Mouse (Mus musculus): Measurements from ENCODE around the gene 1600012H06Rik. TPM values are rescaled to one million over a fixed set of nuclear protein-coding genes. Genes with fewer than 3 reads are reported as not detected.
"Not testable (repeated sequence)": the region's sequence is repeated elsewhere in the genome, so short reads cannot be mapped to it uniquely, and the experiment has no call there.

1600012H06Rik gene
- polyA plus RNA-seq, 1 experiment from 2014 or later = 37.2 TPM

DNA sequence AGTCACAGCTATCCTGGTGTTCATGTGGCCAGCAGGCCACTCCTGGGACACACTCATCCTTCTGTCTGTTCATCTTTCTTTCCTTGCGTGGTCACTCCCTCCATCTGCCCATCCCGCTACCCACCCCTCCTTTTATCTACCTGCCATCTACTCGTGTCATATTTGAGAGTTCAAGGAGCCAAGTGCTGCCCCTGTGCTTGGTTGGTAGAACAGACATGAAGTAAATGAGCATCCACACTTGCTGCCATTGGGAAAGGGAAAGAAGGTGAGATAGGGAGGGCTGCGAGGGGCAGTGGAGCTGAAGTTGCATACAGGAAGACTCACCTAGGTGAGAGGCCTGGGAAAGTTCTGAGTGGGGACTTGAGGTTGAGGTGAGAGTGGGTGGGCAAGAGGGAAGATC, 28.6 kb upstream of the 1600012H06Rik start:
- 87% methylated on average over 4 of the region's 4 CpGs for WGBS
- ATAC-seq (ENCODE audit: low FRiP score, low read depth) = no peak
- Histone ChIP-seq H3K4me1 (no peaks in the 10 kb centered on the region), H3K27me3 (replicated peaks) (no peaks in the 10 kb centered on the region), H3K4me2 (replicated peaks) (no peak overlapping the region), H3K9ac (no peak overlapping the region), H3K4me3 (no peak overlapping the region), H3K36me3 (no peaks in the 10 kb centered on the region), H3K9me3 (no peaks in the 10 kb centered on the region), H3K27ac (no peak overlapping the region)

DNA sequence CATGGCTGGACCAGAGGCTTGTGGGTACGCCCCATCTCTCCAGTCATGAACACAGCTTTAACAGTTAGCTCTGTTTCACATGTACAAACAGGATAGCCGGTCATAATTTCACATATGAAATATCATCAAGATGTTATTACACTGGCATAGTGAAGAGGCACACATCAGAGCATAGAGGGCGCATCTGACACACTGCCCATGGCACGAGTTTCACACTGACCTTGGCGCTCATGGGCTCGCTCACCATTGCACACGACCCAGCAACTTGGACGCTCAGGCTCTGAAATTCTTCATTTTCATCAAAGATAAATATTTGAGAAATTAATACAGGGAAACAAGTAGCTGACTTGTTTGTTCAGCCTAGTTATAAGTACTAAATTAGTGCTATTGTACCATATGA, 25.1 kb upstream of the 1600012H06Rik start:
- H3K4me1 ChIP-seq = no peaks in the 10 kb centered on the region
- H3K36me3 ChIP-seq = no peaks in the 10 kb centered on the region
- H3K4me3 ChIP-seq = no peak overlapping the region
- H3K27ac ChIP-seq = no peak overlapping the region
- H3K4me2 ChIP-seq (replicated peaks) = no peak overlapping the region
- no peaks in the 10 kb centered on the region for H3K9me3 ChIP-seq
- ATAC-seq (ENCODE audit: low FRiP score, low read depth) = no peak
- WGBS = 92% methylated on average over 8 of the region's 8 CpGs
- H3K27me3 ChIP-seq (replicated peaks) = no peaks in the 10 kb centered on the region
- no peak overlapping the region for H3K9ac ChIP-seq

DNA sequence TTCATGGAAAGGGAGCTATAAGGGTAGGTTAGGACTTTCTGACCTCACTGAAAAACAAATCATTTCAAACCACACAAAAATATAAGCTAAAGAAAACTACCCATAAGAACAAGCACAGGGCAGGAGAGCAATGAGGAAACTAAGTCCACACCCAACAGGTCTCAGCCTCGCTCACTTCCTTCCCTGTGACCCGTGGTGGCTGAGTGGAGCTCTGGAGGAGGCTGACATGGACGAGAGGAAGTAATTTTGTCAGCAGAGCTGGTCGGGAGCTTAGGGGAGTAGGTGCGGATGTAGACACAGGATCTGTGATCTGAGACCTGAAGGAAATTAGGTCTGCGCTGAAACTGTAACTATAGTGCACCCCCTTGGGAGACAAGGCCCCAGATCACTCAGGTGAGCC, 21.4 kb upstream of the 1600012H06Rik start:
- Histone ChIP-seq H3K4me2 (replicated peaks) (no peak overlapping the region), H3K27me3 (replicated peaks) (no peaks in the 10 kb centered on the region), H3K9me3 (no peaks in the 10 kb centered on the region), H3K4me1 (no peaks in the 10 kb centered on the region), H3K4me3 (no peak overlapping the region), H3K36me3 (no peaks in the 10 kb centered on the region), H3K9ac (no peak overlapping the region), H3K27ac (no peak overlapping the region)
- no peak for ATAC-seq (ENCODE audit: low FRiP score, low read depth)
- WGBS = 67% methylated on average over 6 of the region's 6 CpGs

DNA sequence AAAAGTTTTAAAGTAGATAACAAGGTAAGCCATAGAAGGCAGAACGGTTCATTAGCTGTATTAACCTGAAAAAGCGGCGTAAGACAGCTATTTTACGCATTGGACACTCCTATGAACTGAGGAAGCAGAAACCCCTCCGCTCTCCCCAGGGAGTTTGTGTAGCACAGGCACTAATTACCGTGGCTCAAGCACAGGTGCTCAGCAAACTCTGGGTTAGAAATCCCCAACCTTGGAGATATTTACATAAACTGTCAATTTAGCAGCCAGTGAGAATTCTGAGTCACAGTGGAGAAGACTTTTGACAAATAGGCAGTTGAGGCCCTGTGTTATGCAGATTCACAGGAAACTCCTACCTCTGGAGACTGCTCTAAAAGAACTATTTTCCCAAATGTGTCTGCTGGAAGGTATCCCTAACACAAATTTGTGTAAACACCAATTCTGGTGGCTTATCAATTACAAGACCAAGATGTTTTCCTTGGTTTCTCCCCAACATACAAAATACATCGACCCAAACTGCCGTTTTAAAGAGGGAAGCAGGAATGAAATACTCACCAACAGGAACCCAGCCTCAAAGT, 15.3 kb upstream of the 1600012H06Rik start:
- Histone ChIP-seq H3K27ac (no peak overlapping the region), H3K9ac (no peak overlapping the region), H3K4me3 (no peak overlapping the region), H3K4me1 (no peaks in the 10 kb centered on the region), H3K4me2 (replicated peaks) (no peak overlapping the region), H3K9me3 (no peaks in the 10 kb centered on the region), H3K36me3 (no peaks in the 10 kb centered on the region), H3K27me3 (replicated peaks) (no peaks in the 10 kb centered on the region; the same call in 1 of the 2 replicates)
- ATAC-seq (ENCODE audit: low FRiP score, low read depth) = no peak
- WGBS = 83% methylated on average over 8 of the region's 8 CpGs

DNA sequence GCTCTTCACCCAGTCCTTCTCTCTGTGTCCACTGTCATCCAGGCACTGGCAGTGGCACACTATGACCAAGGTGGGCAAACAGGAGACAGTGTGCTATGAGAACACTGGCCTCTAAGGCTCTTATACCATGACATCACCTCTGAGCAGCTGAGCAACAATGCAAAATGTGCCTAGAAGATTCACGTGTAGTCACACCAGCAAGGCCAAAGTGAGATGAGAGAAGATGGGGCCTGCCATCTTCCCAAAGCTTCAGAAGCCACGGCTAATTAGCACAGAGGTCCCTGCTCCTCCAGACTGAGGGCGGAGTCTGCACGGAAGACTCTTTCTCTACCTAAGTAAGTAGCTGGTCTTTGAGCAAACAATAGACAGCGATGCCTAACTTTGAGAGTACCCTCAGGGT, 14.4 kb upstream of the 1600012H06Rik start:
- no peaks in the 10 kb centered on the region for H3K36me3 ChIP-seq
- H3K4me1 ChIP-seq = no peaks in the 10 kb centered on the region
- no peak overlapping the region for H3K9ac ChIP-seq
- no peaks in the 10 kb centered on the region for H3K9me3 ChIP-seq
- no peak overlapping the region for H3K4me2 ChIP-seq (replicated peaks)
- no peak overlapping the region for H3K27ac ChIP-seq
- WGBS = 80% methylated on average over 5 of the region's 5 CpGs
- ATAC-seq (ENCODE audit: low FRiP score, low read depth) = no peak
- no peak overlapping the region for H3K4me3 ChIP-seq
- H3K27me3 ChIP-seq (replicated peaks) = no peaks in the 10 kb centered on the region; the same call in 1 of the 2 replicates

DNA sequence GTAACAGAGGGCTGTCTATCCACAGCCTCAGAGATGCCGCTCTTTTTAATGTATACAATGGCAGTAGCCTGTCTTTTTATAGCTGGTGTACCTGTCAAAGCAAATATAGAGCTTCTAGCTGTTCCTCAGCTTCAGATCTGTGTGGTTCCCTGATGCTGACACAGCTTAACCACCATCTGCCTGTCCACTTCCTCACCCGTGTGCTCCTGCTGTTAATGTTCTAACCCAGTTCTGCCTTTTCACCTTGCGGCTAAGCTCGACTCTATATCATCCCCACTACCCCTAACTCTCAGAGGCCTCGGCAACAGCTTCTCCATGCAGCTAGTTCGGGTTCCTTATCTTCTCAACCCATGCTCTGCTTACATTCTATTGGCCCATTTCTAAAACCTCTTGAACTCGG, 12.3 kb upstream of the 1600012H06Rik start:
- Histone ChIP-seq H3K9ac (no peak overlapping the region), H3K4me3 (no peak overlapping the region), H3K36me3 (no peaks in the 10 kb centered on the region), H3K4me1 (no peaks in the 10 kb centered on the region), H3K9me3 (no peaks in the 10 kb centered on the region), H3K4me2 (replicated peaks) (no peak overlapping the region), H3K27ac (no peak overlapping the region), H3K27me3 (replicated peaks) (no peaks in the 10 kb centered on the region; the same call in 1 of the 2 replicates)
- no peak for ATAC-seq (ENCODE audit: low FRiP score, low read depth)
- 88% methylated on average over 7 of the region's 7 CpGs for WGBS

DNA sequence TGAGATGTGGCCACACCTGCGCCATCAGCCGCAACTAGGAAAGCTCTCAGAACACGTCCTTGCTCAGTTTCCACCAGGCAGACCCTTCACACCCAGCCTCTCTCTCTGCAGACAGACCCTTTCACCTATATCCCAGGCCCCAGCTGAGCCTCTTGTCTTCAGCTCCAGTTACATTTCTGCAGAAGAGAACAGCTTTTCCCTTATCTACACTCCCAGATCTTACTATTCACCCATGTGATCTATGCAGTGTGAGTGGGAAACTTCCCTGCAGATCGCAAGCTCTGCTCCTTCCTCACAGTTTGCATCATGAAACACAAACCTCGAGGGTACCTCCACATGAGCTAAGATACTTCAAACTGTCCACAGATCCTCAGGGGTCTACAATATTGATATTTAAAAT, 11.5 kb upstream of the 1600012H06Rik start:
- no peak for ATAC-seq (ENCODE audit: low FRiP score, low read depth)
- H3K9me3 ChIP-seq = no peaks in the 10 kb centered on the region
- H3K4me2 ChIP-seq (replicated peaks) = no peak overlapping the region
- no peaks in the 10 kb centered on the region for H3K4me1 ChIP-seq
- no peaks in the 10 kb centered on the region; the same call in 1 of the 2 replicates for H3K27me3 ChIP-seq (replicated peaks)
- no peak overlapping the region for H3K4me3 ChIP-seq
- H3K36me3 ChIP-seq = no peaks in the 10 kb centered on the region
- no peak overlapping the region for H3K27ac ChIP-seq
- WGBS = 89% methylated on average over 5 of the region's 5 CpGs
- no peak overlapping the region for H3K9ac ChIP-seq

DNA sequence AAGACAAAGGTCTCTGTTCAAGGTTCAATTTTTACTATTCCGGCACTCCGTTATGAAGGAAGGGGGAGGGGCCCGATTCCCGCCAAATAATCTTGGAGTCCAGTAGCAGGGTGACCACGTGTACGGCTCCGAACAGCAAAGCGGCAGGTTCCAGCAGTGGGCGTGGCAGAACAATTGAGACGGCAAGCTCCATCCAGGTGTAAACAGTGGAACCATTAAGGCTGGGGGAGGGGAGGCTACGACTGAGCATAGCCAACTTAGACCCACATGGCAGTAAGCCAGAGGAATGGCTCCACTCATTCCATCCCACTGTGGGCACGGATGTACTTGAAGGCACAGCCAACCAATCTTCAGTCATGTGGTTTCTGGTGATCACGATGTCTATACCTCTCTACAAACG, 7.7 kb upstream of the 1600012H06Rik start:
- WGBS = 86% methylated on average over 14 of the region's 14 CpGs
- not testable (repeated sequence) for H3K9ac ChIP-seq; H3K9me3 ChIP-seq; H3K36me3 ChIP-seq; H3K4me2 ChIP-seq (replicated peaks); H3K4me3 ChIP-seq; H3K27ac ChIP-seq; H3K27me3 ChIP-seq (replicated peaks); ATAC-seq (ENCODE audit: low FRiP score, low read depth); H3K4me1 ChIP-seq

DNA sequence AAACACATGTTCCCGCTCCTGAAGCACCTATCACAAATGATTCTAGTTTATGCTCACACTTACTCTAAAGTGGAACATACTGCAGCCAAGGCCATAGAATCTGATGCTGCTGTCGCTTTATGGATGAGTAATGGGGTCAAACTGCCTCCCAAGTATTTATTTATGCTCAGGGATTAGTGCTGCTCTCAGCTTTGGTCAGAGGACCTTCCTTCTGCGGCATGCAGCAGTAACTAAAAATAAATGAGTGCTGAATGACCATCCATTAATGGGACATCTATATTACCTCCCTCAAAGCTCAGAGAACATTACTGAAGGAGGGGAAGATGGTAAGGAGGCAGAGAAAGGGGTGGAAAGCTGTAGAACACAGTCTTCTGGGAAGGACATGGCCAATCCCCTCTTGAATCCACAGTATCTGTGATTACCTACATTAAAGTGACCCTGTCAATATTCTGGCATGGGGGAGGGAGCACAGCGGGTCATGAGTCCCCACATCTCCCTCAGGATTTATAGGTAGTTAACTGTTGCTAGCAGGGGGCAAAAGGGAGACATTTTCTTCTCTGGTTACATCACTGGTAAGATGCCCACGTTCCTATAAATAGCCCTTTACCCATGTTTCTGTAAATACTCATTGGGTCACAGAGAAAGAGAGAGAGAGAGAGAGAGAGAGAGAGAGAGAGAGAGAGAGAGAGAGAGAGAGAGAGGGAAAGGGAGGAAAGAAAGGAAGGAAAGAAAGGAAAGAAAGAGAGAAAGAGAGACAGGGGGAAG, 7.0 kb upstream of the 1600012H06Rik start:
- 74% methylated on average over 5 of the region's 5 CpGs for WGBS

DNA sequence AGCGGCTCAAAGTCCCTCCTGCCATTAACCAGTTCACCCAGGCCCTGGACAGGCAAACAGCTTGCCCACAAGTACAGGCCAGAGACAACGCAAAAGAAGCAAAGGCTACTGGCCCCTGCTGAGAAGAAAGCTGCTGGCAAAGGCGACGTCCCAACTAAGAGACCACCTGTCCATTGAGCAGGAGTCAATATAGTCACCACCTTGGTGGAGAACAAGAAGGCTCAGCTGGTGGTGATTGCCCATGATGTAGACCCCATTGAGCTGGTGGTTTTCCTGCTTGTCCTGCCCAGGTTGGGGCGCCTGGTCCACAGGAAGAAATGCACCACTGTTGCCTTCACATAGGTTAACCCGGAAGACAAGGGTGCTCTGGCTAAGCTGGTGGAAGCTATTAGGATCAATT, 803 bp upstream of the 1600012H06Rik start:
- H3K27ac ChIP-seq; H3K36me3 ChIP-seq; H3K9me3 ChIP-seq; H3K27me3 ChIP-seq (replicated peaks); ATAC-seq (ENCODE audit: low FRiP score, low read depth): not testable (repeated sequence)
- WGBS = 65% methylated on average over 6 of the region's 6 CpGs
- Histone ChIP-seq H3K9ac (peak overlapping the region; percentile 79; the same call in 1 of the 2 replicates), H3K4me1 (peaks cover 18% of the 10 kb centered on the region), H3K4me3 (peak overlapping the region; percentile 79; the same call in 1 of the 2 replicates), H3K4me2 (replicated peaks) (peak overlapping the region; percentile 77)

More for the DNA sequence above, 7.0 kb upstream of the 1600012H06Rik start:
- no peaks in the 10 kb centered on the region for H3K9me3 ChIP-seq
- no peak overlapping the region for H3K4me3 ChIP-seq
- H3K27me3 ChIP-seq (replicated peaks) = no peaks in the 10 kb centered on the region
- no peak overlapping the region for H3K4me2 ChIP-seq (replicated peaks)
- no peak for ATAC-seq (ENCODE audit: low FRiP score, low read depth)
- no peak overlapping the region for H3K9ac ChIP-seq
- no peak overlapping the region for H3K27ac ChIP-seq
- no peaks in the 10 kb centered on the region for H3K36me3 ChIP-seq
- H3K4me1 ChIP-seq = no peaks in the 10 kb centered on the region

DNA sequence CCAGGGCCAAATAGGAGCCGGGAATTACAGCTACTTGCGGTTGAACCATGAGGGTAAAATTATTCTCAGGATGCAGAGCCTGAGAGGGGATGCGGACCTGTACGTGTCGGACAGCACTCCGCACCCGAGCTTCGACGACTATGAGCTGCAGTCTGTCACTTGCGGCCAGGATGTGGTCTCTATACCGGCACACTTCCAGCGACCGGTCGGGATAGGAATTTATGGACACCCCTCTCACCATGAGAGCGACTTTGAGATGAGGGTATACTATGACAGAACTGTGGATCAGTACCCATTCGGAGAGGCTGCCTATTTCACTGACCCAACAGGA, 710 bp downstream of the 1600012H06Rik start:
- ATAC-seq (ENCODE audit: low FRiP score, low read depth) = peak; percentile 14
- no peaks in the 10 kb centered on the region for H3K27me3 ChIP-seq (replicated peaks)
- peaks cover 18% of the 10 kb centered on the region for H3K4me1 ChIP-seq
- no peaks in the 10 kb centered on the region for H3K9me3 ChIP-seq
- peaks cover 13% of the 10 kb centered on the region for H3K36me3 ChIP-seq
- 16% methylated on average over 16 of the region's 16 CpGs for WGBS
- peak overlapping the region; percentile 77 for H3K4me2 ChIP-seq (replicated peaks)
- H3K4me3 ChIP-seq = peak overlapping the region; percentile 79
- peak overlapping the region; percentile 79 for H3K9ac ChIP-seq
- no peak overlapping the region for H3K27ac ChIP-seq

DNA sequence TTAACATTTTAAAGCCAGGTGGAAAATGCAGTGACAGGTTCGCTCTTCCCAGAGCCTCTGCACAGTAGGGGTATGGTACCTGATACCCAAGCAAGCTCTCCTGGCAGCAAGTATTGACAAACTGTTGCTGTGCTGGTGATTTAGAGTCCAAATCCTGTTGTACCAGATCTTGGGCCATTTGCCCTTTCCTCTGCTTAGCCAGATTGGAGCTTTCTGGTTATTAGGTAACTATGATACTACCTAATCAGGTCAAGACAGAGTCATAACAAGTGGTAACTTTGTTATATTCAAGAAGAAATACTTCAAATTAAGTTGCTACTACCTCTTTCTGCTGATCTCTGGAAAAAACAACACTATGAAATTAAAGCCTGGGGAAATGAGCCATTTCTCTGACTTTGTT, 1.6 kb downstream of the 1600012H06Rik start:
- H3K4me1 ChIP-seq = peaks cover 18% of the 10 kb centered on the region
- no peak for ATAC-seq (ENCODE audit: low FRiP score, low read depth)
- no peak overlapping the region for H3K4me3 ChIP-seq
- no peaks in the 10 kb centered on the region for H3K9me3 ChIP-seq
- H3K27me3 ChIP-seq (replicated peaks) = no peaks in the 10 kb centered on the region
- peaks cover 19% of the 10 kb centered on the region for H3K36me3 ChIP-seq
- 92% methylated on average over 1 of the region's 1 CpGs for WGBS
- H3K27ac ChIP-seq = no peak overlapping the region
- H3K9ac ChIP-seq = no peak overlapping the region
- H3K4me2 ChIP-seq (replicated peaks) = no peak overlapping the region

Measured in neural tube, embryonic 12.5 days (tissue).